Mouse (Mus musculus) heart, embryonic 11.5 days (tissue): ENCODE measurements around the gene Chmp1a. TPM values are rescaled to one million over a fixed set of nuclear protein-coding genes. Genes with fewer than 3 reads are reported as not detected.
"Not testable (repeated sequence)": the region's sequence is repeated elsewhere in the genome, so short reads cannot be mapped to it uniquely, and the experiment has no call there.

ENCODE experiments used
- ATAC-seq: fragments of 200-750 bp; cut with Nextera tagmentation; replicated peaks from 2 replicates; pipeline ENCODE4 v1.8.0; 2017; ENCODE audit warnings: moderate library complexity; ENCODE audit not compliant: insufficient number of reproducible peaks, low FRiP score, low TSS enrichment
- H3K27ac ChIP-seq: fragments of 300-500 bp; sonication (generic); 2 replicates; pipeline ENCODE4 v1.5.1; 2014; ENCODE audit warnings: mild to moderate bottlenecking, low read depth, low read length
- H3K27me3 ChIP-seq: fragments of 300-500 bp; sonication (generic); 2 replicates; pipeline ENCODE4 v1.6.1; 2014; ENCODE audit warnings: mild to moderate bottlenecking, low read length, mixed read lengths; ENCODE audit not compliant: control insufficient read depth, insufficient read depth
- H3K36me3 ChIP-seq: fragments of 300-500 bp; sonication (generic); 2 replicates; pipeline ENCODE4 v1.6.1; 2014; ENCODE audit warnings: mild to moderate bottlenecking, low read length, moderate library complexity, mixed read lengths; ENCODE audit not compliant: control insufficient read depth, insufficient read depth
- H3K4me1 ChIP-seq: fragments of 300-500 bp; sonication (generic); 2 replicates; pipeline ENCODE4 v1.6.1; 2014; ENCODE audit warnings: low read length; ENCODE audit not compliant: control insufficient read depth, insufficient read depth
- H3K4me2 ChIP-seq: fragments of 300-500 bp; sonication (generic); 2 replicates; pipeline ENCODE4 v1.6.1; 2014; ENCODE audit warnings: mild to moderate bottlenecking, moderate library complexity
- H3K4me3 ChIP-seq: fragments of 300-500 bp; sonication (generic); 2 replicates; pipeline ENCODE4 v1.5.1; 2014; ENCODE audit warnings: low read depth, low read length
- H3K9ac ChIP-seq: fragments of 300-500 bp; sonication (generic); 2 replicates; pipeline ENCODE4 v1.6.1; 2014; ENCODE audit warnings: mild to moderate bottlenecking, low read depth, low read length, moderate library complexity
- H3K9me3 ChIP-seq: fragments of 300-500 bp; sonication (generic); replicated peaks from 2 replicates; pipeline ENCODE4 v1.6.1; 2016; ENCODE audit warnings: low read length; ENCODE audit not compliant: control insufficient read depth
- WGBS: fragments of 180-500 bp; shearing (Covaris S2); extraction: QIAGEN DNeasy Blood & Tissue Kit; methylation state at CpG from one replicate; pipeline ENCODE4 v1.1.7; 2014; ENCODE audit not compliant: insufficient replicate concordance; 5-methylcytosine and 5-hydroxymethylcytosine counted together
- polyA plus RNA-seq: library from polyadenylated mRNA; unstranded; fragments of >200 nt; fragmentation: Nextera tagmentation; extraction: Ambion mirVana; gene quantifications from 2 replicates; pipeline ENCODE4 v1.2.1, GENCODE M21; 2014

Chmp1a gene
- polyA plus RNA-seq, 1 experiment from 2014 or later, result 63.1 TPM

GRCm38 (mm10) chr8:123220917-123221316, 8.4 kb upstream of the Chmp1a start:
- Histone ChIP-seq H3K4me1 (peaks cover 8% of the 10 kb centered on the region), H3K27me3 (no peaks in the 10 kb centered on the region), H3K4me3 (no peak overlapping the region), H3K9ac (no peak overlapping the region), H3K36me3 (no peaks in the 10 kb centered on the region), H3K27ac (no peak overlapping the region), H3K4me2 (no peak overlapping the region), H3K9me3 (no peaks in the 10 kb centered on the region)
- no peak for ATAC-seq
- WGBS, result 79% methylated on average over 1 of the region's 1 CpGs

- WGBS, result 40% methylated on average over 3 of the region's 3 CpGs
- no peak overlapping the region for H3K9ac ChIP-seq
- H3K4me2 ChIP-seq, result peak overlapping the region; percentile 6; the same call in 1 of the 2 replicates
- no peak overlapping the region for H3K27ac ChIP-seq
- no peak overlapping the region for H3K4me3 ChIP-seq
- H3K9me3 ChIP-seq, result no peaks in the 10 kb centered on the region
- no peaks in the 10 kb centered on the region for H3K27me3 ChIP-seq
- peaks cover 21% of the 10 kb centered on the region for H3K4me1 ChIP-seq
- 0 out of 2 replicates have a peak, but pooled peaks cover 2% of the 10 kb centered on the region for H3K36me3 ChIP-seq
- no peak for ATAC-seq
These were observed 2.9 kb upstream of the Chmp1a start for GRCm38 (mm10) chr8:123215430-123215829.

GRCm38 (mm10) chr8:123213118-123213772, 682 bp upstream of the Chmp1a start:
- WGBS, result 17% methylated on average over 22 of the region's 22 CpGs
- peak overlapping the region; percentile 42 for H3K27ac ChIP-seq
- no peak for ATAC-seq

GRCm38 (mm10) chr8:123211876-123212275, 687 bp downstream of the Chmp1a start:
- peaks cover 21% of the 10 kb centered on the region for H3K4me1 ChIP-seq
- H3K9me3 ChIP-seq, result no peaks in the 10 kb centered on the region
- no peaks in the 10 kb centered on the region for H3K27me3 ChIP-seq
- H3K36me3 ChIP-seq, result peaks cover 12% of the 10 kb centered on the region
- H3K4me2 ChIP-seq, result peak overlapping the region; percentile 81
- peak overlapping the region; percentile 95 for H3K4me3 ChIP-seq
- H3K9ac ChIP-seq, result peak overlapping the region; percentile 96
- 44% methylated on average over 10 of the region's 10 CpGs for WGBS
- no peak overlapping the region for H3K27ac ChIP-seq
- ATAC-seq, result no peak

More at GRCm38 (mm10) chr8:123213118-123213772, 682 bp upstream of the Chmp1a start:
- H3K27me3 ChIP-seq, result no peaks in the 10 kb centered on the region
- H3K36me3 ChIP-seq, result peaks cover 2% of the 10 kb centered on the region; the same call in 1 of the 2 replicates
- peaks cover 21% of the 10 kb centered on the region for H3K4me1 ChIP-seq
- peak overlapping the region; percentile 81 for H3K4me2 ChIP-seq
- H3K4me3 ChIP-seq, result peak overlapping the region; percentile 95
- H3K9me3 ChIP-seq, result no peaks in the 10 kb centered on the region
- H3K9ac ChIP-seq, result peak overlapping the region; percentile 96

DNA sequence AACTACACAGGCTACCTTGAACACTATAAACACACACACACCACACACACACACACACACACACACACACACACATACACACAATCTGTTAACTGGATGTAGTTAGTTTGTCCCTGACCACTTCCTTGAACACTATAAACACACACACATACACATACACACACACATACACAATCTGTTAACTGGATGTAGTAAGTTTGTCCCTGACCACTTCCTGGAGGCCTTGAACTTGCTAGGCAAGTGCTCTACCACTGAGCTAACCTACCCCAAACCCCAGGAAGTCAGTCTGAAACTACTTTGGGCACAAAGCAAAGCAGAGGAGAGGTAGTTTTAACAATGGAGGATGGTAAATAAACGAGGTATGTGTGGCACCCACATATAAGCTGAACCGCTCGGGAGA, 9.0 kb downstream of the Chmp1a start:
- ATAC-seq, result no peak
- WGBS, result 88% methylated on average over 3 of the region's 3 CpGs
- Histone ChIP-seq H3K27me3 (peaks cover 3% of the 10 kb centered on the region; the same call in 1 of the 2 replicates), H3K4me2 (no peak overlapping the region), H3K36me3 (peaks cover 13% of the 10 kb centered on the region), H3K4me3 (no peak overlapping the region), H3K9me3 (no peaks in the 10 kb centered on the region), H3K9ac (no peak overlapping the region), H3K27ac (no peak overlapping the region), H3K4me1 (no peaks in the 10 kb centered on the region)

DNA sequence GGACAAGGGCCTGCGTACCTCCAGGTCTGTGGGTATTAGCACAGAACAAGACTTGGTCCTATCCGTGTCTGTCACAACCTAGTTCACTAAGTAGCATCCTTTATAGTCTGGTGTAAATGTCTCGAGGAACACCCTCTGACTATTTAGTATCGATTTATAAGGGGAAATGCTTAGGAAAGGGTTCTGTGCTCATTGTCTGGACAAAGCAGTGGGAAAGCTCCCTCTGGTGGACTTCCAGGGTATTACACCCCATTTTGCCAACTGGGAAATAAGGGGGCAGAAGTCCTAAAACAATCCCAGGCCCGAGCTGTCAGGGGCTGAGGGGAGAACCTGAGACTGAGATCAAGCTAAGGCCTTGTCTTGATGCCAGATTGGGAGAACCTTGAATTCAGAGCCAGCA, 10.3 kb downstream of the Chmp1a start:
- Histone ChIP-seq H3K4me1 (no peaks in the 10 kb centered on the region), H3K4me3 (no peak overlapping the region), H3K9me3 (no peaks in the 10 kb centered on the region), H3K27ac (no peak overlapping the region), H3K36me3 (peaks cover 7% of the 10 kb centered on the region), H3K27me3 (peaks cover 3% of the 10 kb centered on the region; the same call in 1 of the 2 replicates), H3K9ac (no peak overlapping the region), H3K4me2 (no peak overlapping the region)
- ATAC-seq, result no peak
- 36% methylated on average over 5 of the region's 5 CpGs for WGBS

- no peak overlapping the region for H3K27ac ChIP-seq
- no peaks in the 10 kb centered on the region for H3K36me3 ChIP-seq
These were observed 12.7 kb downstream of the Chmp1a start for GRCm38 (mm10) chr8:123199864-123200263.

GRCm38 (mm10) chr8:123197016-123197415, 15.5 kb downstream of the Chmp1a start:
- not testable (repeated sequence) for ATAC-seq, H3K27me3 ChIP-seq, H3K9me3 ChIP-seq, H3K4me1 ChIP-seq, H3K4me2 ChIP-seq, H3K4me3 ChIP-seq, H3K9ac ChIP-seq, H3K36me3 ChIP-seq, H3K27ac ChIP-seq
- WGBS, result 66% methylated on average over 5 of the region's 5 CpGs

More at GRCm38 (mm10) chr8:123199864-123200263, 12.7 kb downstream of the Chmp1a start:
- H3K4me1 ChIP-seq, result no peaks in the 10 kb centered on the region
- H3K4me3 ChIP-seq, result no peak overlapping the region
- H3K9ac ChIP-seq, result no peak overlapping the region
- H3K9me3 ChIP-seq, result no peaks in the 10 kb centered on the region
- H3K4me2 ChIP-seq, result no peak overlapping the region
- ATAC-seq, result no peak
- peaks cover 3% of the 10 kb centered on the region; the same call in 1 of the 2 replicates for H3K27me3 ChIP-seq
- 57% methylated on average over 14 of the region's 14 CpGs for WGBS

GRCm38 (mm10) chr8:123193771-123194170, 18.8 kb downstream of the Chmp1a start:
- H3K4me3 ChIP-seq, result no peak overlapping the region
- H3K9me3 ChIP-seq, result no peaks in the 10 kb centered on the region
- no peak overlapping the region for H3K9ac ChIP-seq
- no peaks in the 10 kb centered on the region for H3K4me1 ChIP-seq
- no peaks in the 10 kb centered on the region for H3K27me3 ChIP-seq
- no peak overlapping the region for H3K4me2 ChIP-seq
- H3K36me3 ChIP-seq, result no peaks in the 10 kb centered on the region
- no peak for ATAC-seq
- no peak overlapping the region for H3K27ac ChIP-seq
- 84% methylated on average over 9 of the region's 9 CpGs for WGBS
